Mouse (Mus musculus) cerebellum, adult 2 months (tissue): Measurements from ENCODE around the gene Spata21. TPM values are rescaled to one million over a fixed set of nuclear protein-coding genes. Genes with fewer than 3 reads are reported as not detected.

ENCODE experiments used
- DNase-seq, 2 experiments: peaks; one replicate each; pipeline ENCODE4 v3.0.0; 2021
- H3K27ac ChIP-seq: fragments of 200-500 bp; 2 replicates; pipeline ENCODE4 v1.5.1; 2012; ENCODE audit warnings: low read length, control low read depth, inconsistent platforms; ENCODE audit not compliant: insufficient read depth
- H3K27me3 ChIP-seq: fragments of 200-500 bp; 2 replicates; pipeline ENCODE4 v1.6.1; 2012; ENCODE audit warnings: inconsistent platforms, mild to moderate bottlenecking, low read length, moderate library complexity; ENCODE audit not compliant: control insufficient read depth, insufficient read depth
- H3K4me1 ChIP-seq: fragments of 200-500 bp; 2 replicates; pipeline ENCODE4 v1.6.1; 2011; ENCODE audit warnings: low read length; ENCODE audit not compliant: control insufficient read depth, insufficient read depth
- H3K4me3 ChIP-seq: fragments of 200-500 bp; replicated peaks from 2 replicates; pipeline ENCODE3; 2011; ENCODE audit warnings: mild to moderate bottlenecking, low read depth, low read length, control low read depth; ENCODE audit not compliant: insufficient read depth
- CTCF ChIP-seq: fragments of 200-500 bp; IDR thresholded peaks from 2 replicates; pipeline ENCODE4 v1.5.1; 2011; ENCODE audit warnings: low read depth, mild to moderate bottlenecking, control low read depth, low read length, moderate library complexity, borderline replicate concordance; ENCODE audit not compliant: insufficient read depth
- POLR2A ChIP-seq: fragments of 200-500 bp; IDR thresholded peaks from 2 replicates; pipeline ENCODE4 v1.6.1; 2011; ENCODE audit warnings: low read length, control low read depth, borderline replicate concordance; ENCODE audit not compliant: insufficient read depth
- WGBS: fragments of 180-500 bp; shearing (Covaris S2); methylation state at CpG from one replicate; pipeline ENCODE4 v1.1.7; 2018; 5-methylcytosine and 5-hydroxymethylcytosine counted together
- polyA plus RNA-seq: library from polyadenylated mRNA; depleted of rRNA; stranded (reverse); fragments of >200 nt; gene quantifications from 2 replicates; pipeline ENCODE4 v1.2.3, GENCODE M21; 2012

Gene Spata21
- polyA plus RNA-seq, 1 experiment = 0.21 TPM

- Histone ChIP-seq H3K4me3 (no peak overlapping the region), H3K4me1 (peaks cover 38% of the 10 kb centered on the region), H3K27ac (no peak overlapping the region), H3K27me3 (no peaks in the 10 kb centered on the region)
- WGBS = 74% methylated on average over 7 of the region's 7 CpGs
- TF ChIP-seq POLR2A = no peak
- TF ChIP-seq CTCF = no peak
- no peak for DNase-seq
Measured at GRCm38 (mm10) chr4:141122663-141123062, 34.5 kb downstream of the Spata21 start.

- WGBS = 29% methylated on average over 1 of the region's 1 CpGs
Measured at GRCm38 (mm10) chr4:141123065-141123464, 34.9 kb downstream of the Spata21 start.

GRCm38 (mm10) chr4:141129190-141129710 is 41.1 kb downstream of the Spata21 start:
- TF ChIP-seq CTCF (no peak), POLR2A (no peak)
- H3K4me3 ChIP-seq = no peak overlapping the region
- 46% methylated on average over 6 of the region's 6 CpGs for WGBS
- H3K27me3 ChIP-seq = no peaks in the 10 kb centered on the region
- no peak overlapping the region for H3K27ac ChIP-seq
- peaks cover 30% of the 10 kb centered on the region for H3K4me1 ChIP-seq
- no peak for DNase-seq

More at GRCm38 (mm10) chr4:141123065-141123464, 34.9 kb downstream of the Spata21 start:
- peaks cover 37% of the 10 kb centered on the region for H3K4me1 ChIP-seq
- no peak for DNase-seq
- TF ChIP-seq POLR2A = no peak
- no peak for TF ChIP-seq CTCF
- H3K27ac ChIP-seq = no peak overlapping the region
- H3K27me3 ChIP-seq = no peaks in the 10 kb centered on the region
- no peak overlapping the region for H3K4me3 ChIP-seq

GRCm38 (mm10) chr4:141130704-141131342 is 42.7 kb downstream of the Spata21 start:
- peaks cover 35% of the 10 kb centered on the region for H3K4me1 ChIP-seq
- H3K27me3 ChIP-seq = no peaks in the 10 kb centered on the region
- 25% methylated on average over 6 of the region's 6 CpGs for WGBS
- peak; percentile 43 to 77 for DNase-seq
- H3K27ac ChIP-seq = peak overlapping the region; percentile 74
- TF ChIP-seq CTCF (no peak), POLR2A (no peak)
- H3K4me3 ChIP-seq = no peak overlapping the region

GRCm38 (mm10) chr4:141131531-141132061 is 43.5 kb downstream of the Spata21 start:
- H3K4me1 ChIP-seq = peaks cover 39% of the 10 kb centered on the region
- peak overlapping the region; percentile 74; the same call in 1 of the 2 replicates for H3K27ac ChIP-seq
- no peak for DNase-seq
- WGBS = 62% methylated on average over 5 of the region's 5 CpGs
- H3K27me3 ChIP-seq = no peaks in the 10 kb centered on the region
- no peak overlapping the region for H3K4me3 ChIP-seq
- TF ChIP-seq CTCF (no peak), POLR2A (no peak)

- no peak for TF ChIP-seq POLR2A
- no peak for TF ChIP-seq CTCF
- Histone ChIP-seq H3K4me1 (peaks cover 42% of the 10 kb centered on the region), H3K27me3 (no peaks in the 10 kb centered on the region), H3K4me3 (no peak overlapping the region), H3K27ac (no peak overlapping the region)
- no peak for DNase-seq
- WGBS = 72% methylated on average over 8 of the region's 8 CpGs
Measured at GRCm38 (mm10) chr4:141132191-141132590, 44.1 kb downstream of the Spata21 start.

- no peak for TF ChIP-seq CTCF
- no peak for TF ChIP-seq POLR2A
- H3K4me1 ChIP-seq = peaks cover 45% of the 10 kb centered on the region
- H3K4me3 ChIP-seq = no peak overlapping the region
- no peaks in the 10 kb centered on the region for H3K27me3 ChIP-seq
- DNase-seq = no peak
- WGBS = 65% methylated on average over 8 of the region's 8 CpGs
- no peak overlapping the region for H3K27ac ChIP-seq
Measured at GRCm38 (mm10) chr4:141133227-141133626, 45.1 kb downstream of the Spata21 start.

- Histone ChIP-seq H3K4me3 (no peak overlapping the region), H3K27me3 (no peaks in the 10 kb centered on the region), H3K27ac (peak overlapping the region; percentile 32; the same call in 1 of the 2 replicates), H3K4me1 (peaks cover 45% of the 10 kb centered on the region)
- WGBS = 20% methylated on average over 8 of the region's 8 CpGs
- no peak for DNase-seq
- TF ChIP-seq POLR2A = no peak
- TF ChIP-seq CTCF = no peak
Measured at GRCm38 (mm10) chr4:141134031-141134441, 45.9 kb downstream of the Spata21 start.
